Mouse (Mus musculus): ENCODE measurements around the gene Spta1. TPM values are rescaled to one million over a fixed set of nuclear protein-coding genes. Genes with fewer than 3 reads are reported as not detected.

Gene Spta1
- polyA plus RNA-seq, 1 experiment from 2014 or later: 2.4 TPM

DNA sequence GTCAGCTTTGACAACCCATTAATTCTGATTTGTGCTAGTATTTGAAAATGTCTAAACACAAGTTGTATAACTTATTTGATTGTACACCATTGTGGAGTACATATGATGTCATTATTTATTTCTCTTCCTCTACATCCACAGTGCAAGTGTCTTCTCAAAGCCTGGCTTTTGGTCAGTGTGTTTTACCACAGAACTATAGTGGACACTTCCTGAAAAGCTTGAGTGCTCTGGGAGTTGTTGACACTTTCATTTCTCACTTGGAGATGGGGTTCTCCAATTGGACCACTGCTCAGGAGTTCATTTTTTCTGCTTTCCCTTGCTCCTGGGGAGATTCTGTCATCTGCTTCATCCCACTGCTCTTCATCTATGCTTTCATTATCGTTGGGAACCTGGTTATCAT lies 14.1 kb upstream of the Spta1 start:
- Histone ChIP-seq H3K9me3 (replicated peaks; ENCODE audit: control insufficient read depth, low read length) (no peaks in the 10 kb centered on the region), H3K27me3 (ENCODE audit: control insufficient read depth, insufficient read depth, low read length) (no peaks in the 10 kb centered on the region), H3K36me3 (replicated peaks; ENCODE audit: control insufficient read depth, insufficient read depth, low read depth, low read length) (no peaks in the 10 kb centered on the region), H3K4me3 (ENCODE audit: low read depth, low read length) (no peak overlapping the region), H3K4me1 (ENCODE audit: control insufficient read depth, insufficient read depth, low read length) (no peaks in the 10 kb centered on the region), H3K9ac (replicated peaks; ENCODE audit: low read length) (no peak overlapping the region), H3K27ac (replicated peaks; ENCODE audit: low read depth, low read length) (no peak overlapping the region), H3K4me2 (ENCODE audit: low read depth, low read length) (no peak overlapping the region)
- DNase-seq (ENCODE audit: low spot score) (no peak), ATAC-seq (replicated peaks; ENCODE audit: insufficient number of reproducible peaks, low FRiP score, low TSS enrichment, low read depth) (no peak)
- 85% methylated on average over 1 of the region's 1 CpGs for WGBS

- H3K9me3 ChIP-seq (replicated peaks; ENCODE audit: control insufficient read depth, low read length): no peaks in the 10 kb centered on the region
- WGBS: 88% methylated on average over 10 of the region's 10 CpGs
Measured at GRCm38 (mm10) chr1:174159095-174159494, 13.5 kb upstream of the Spta1 start.

GRCm38 (mm10) chr1:174169024-174169423 lies 3.6 kb upstream of the Spta1 start:
- Histone ChIP-seq H3K27me3 (ENCODE audit: control insufficient read depth, insufficient read depth, low read length) (no peaks in the 10 kb centered on the region), H3K4me2 (ENCODE audit: low read depth, low read length) (no peak overlapping the region), H3K9ac (replicated peaks; ENCODE audit: low read length) (no peak overlapping the region), H3K9me3 (replicated peaks; ENCODE audit: control insufficient read depth, low read length) (no peaks in the 10 kb centered on the region), H3K4me1 (ENCODE audit: control insufficient read depth, insufficient read depth, low read length) (no peaks in the 10 kb centered on the region), H3K27ac (replicated peaks; ENCODE audit: low read depth, low read length) (no peak overlapping the region), H3K36me3 (replicated peaks; ENCODE audit: control insufficient read depth, insufficient read depth, low read depth, low read length) (no peaks in the 10 kb centered on the region), H3K4me3 (ENCODE audit: low read depth, low read length) (no peak overlapping the region)
- DNase-seq (ENCODE audit: low spot score) (no peak), ATAC-seq (replicated peaks; ENCODE audit: insufficient number of reproducible peaks, low FRiP score, low TSS enrichment, low read depth) (no peak)

More at GRCm38 (mm10) chr1:174159095-174159494, 13.5 kb upstream of the Spta1 start:
- Histone ChIP-seq H3K9ac (replicated peaks; ENCODE audit: low read length) (no peak overlapping the region), H3K4me3 (ENCODE audit: low read depth, low read length) (no peak overlapping the region), H3K27ac (replicated peaks; ENCODE audit: low read depth, low read length) (no peak overlapping the region), H3K27me3 (ENCODE audit: control insufficient read depth, insufficient read depth, low read length) (no peaks in the 10 kb centered on the region), H3K36me3 (replicated peaks; ENCODE audit: control insufficient read depth, insufficient read depth, low read depth, low read length) (no peaks in the 10 kb centered on the region), H3K4me2 (ENCODE audit: low read depth, low read length) (no peak overlapping the region), H3K4me1 (ENCODE audit: control insufficient read depth, insufficient read depth, low read length) (no peaks in the 10 kb centered on the region)
- ATAC-seq (replicated peaks; ENCODE audit: insufficient number of reproducible peaks, low FRiP score, low TSS enrichment, low read depth) (no peak), DNase-seq (ENCODE audit: low spot score) (no peak)

GRCm38 (mm10) chr1:174170706-174171501 lies 1.7 kb upstream of the Spta1 start:
- H3K27me3 ChIP-seq (ENCODE audit: control insufficient read depth, insufficient read depth, low read length): no peaks in the 10 kb centered on the region
- no peak overlapping the region for H3K4me2 ChIP-seq (ENCODE audit: low read depth, low read length)
- H3K9ac ChIP-seq (replicated peaks; ENCODE audit: low read length): no peak overlapping the region
- ATAC-seq (replicated peaks; ENCODE audit: insufficient number of reproducible peaks, low FRiP score, low TSS enrichment, low read depth) (no peak), DNase-seq (ENCODE audit: low spot score) (no peak)
- H3K4me3 ChIP-seq (ENCODE audit: low read depth, low read length): no peak overlapping the region
- no peaks in the 10 kb centered on the region for H3K4me1 ChIP-seq (ENCODE audit: control insufficient read depth, insufficient read depth, low read length)
- WGBS: 79% methylated on average over 5 of the region's 5 CpGs
- no peak overlapping the region for H3K27ac ChIP-seq (replicated peaks; ENCODE audit: low read depth, low read length)
- no peaks in the 10 kb centered on the region for H3K36me3 ChIP-seq (replicated peaks; ENCODE audit: control insufficient read depth, insufficient read depth, low read depth, low read length)
- H3K9me3 ChIP-seq (replicated peaks; ENCODE audit: control insufficient read depth, low read length): no peaks in the 10 kb centered on the region

DNA sequence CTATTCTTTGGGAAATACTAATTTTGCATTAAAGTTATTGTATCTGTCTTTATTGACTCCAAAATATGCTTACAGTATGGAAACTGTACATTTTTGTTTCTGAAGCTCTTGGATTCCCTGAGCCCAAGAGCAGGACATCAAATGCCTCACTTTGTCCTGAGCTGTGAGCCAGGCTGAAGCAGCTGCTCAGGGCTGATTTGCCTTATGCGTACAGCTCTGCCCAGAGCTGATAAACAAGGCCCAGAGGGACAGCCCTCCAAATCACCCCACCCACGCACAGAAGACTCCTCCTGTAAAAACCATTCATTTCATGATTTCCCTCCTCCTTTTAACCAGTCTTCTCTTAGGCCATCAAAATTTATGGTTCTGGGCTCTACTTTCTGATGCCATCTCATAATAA lies 1.0 kb upstream of the Spta1 start:
- H3K4me2 ChIP-seq (ENCODE audit: low read depth, low read length): no peak overlapping the region
- H3K27me3 ChIP-seq (ENCODE audit: control insufficient read depth, insufficient read depth, low read length): no peaks in the 10 kb centered on the region
- H3K9ac ChIP-seq (replicated peaks; ENCODE audit: low read length): no peak overlapping the region
- H3K27ac ChIP-seq (replicated peaks; ENCODE audit: low read depth, low read length): no peak overlapping the region
- DNase-seq (ENCODE audit: low spot score) (no peak), ATAC-seq (replicated peaks; ENCODE audit: insufficient number of reproducible peaks, low FRiP score, low TSS enrichment, low read depth) (no peak)
- WGBS: 57% methylated on average over 2 of the region's 2 CpGs
- H3K4me3 ChIP-seq (ENCODE audit: low read depth, low read length): no peak overlapping the region
- no peaks in the 10 kb centered on the region for H3K9me3 ChIP-seq (replicated peaks; ENCODE audit: control insufficient read depth, low read length)
- no peaks in the 10 kb centered on the region for H3K4me1 ChIP-seq (ENCODE audit: control insufficient read depth, insufficient read depth, low read length)
- no peaks in the 10 kb centered on the region for H3K36me3 ChIP-seq (replicated peaks; ENCODE audit: control insufficient read depth, insufficient read depth, low read depth, low read length)

DNA sequence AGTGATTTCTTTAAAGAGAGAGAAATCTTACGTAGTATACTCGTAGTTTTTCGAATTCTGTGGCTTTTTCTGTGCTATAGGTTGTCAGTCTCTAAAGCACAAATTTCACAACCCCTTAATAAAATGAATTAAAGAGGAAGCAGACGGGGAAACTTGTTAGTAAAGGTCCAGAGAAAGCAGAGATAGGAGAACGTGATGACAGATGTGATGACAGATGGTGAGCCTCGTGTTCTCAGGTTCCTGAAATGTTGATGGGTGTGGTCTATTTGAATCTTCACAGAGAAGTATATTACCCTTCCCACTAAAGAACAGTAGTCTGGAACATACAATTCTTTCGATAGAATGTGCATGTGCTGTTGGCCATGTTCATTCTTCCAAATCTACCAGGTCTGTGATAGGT lies 32.1 kb downstream of the Spta1 start:
- Histone ChIP-seq H3K27me3 (ENCODE audit: control insufficient read depth, insufficient read depth, low read length) (no peaks in the 10 kb centered on the region), H3K27ac (replicated peaks; ENCODE audit: low read depth, low read length) (no peak overlapping the region), H3K4me2 (ENCODE audit: low read depth, low read length) (no peak overlapping the region), H3K4me3 (ENCODE audit: low read depth, low read length) (no peak overlapping the region), H3K9ac (replicated peaks; ENCODE audit: low read length) (no peak overlapping the region), H3K9me3 (replicated peaks; ENCODE audit: control insufficient read depth, low read length) (no peaks in the 10 kb centered on the region), H3K4me1 (ENCODE audit: control insufficient read depth, insufficient read depth, low read length) (no peaks in the 10 kb centered on the region), H3K36me3 (replicated peaks; ENCODE audit: control insufficient read depth, insufficient read depth, low read depth, low read length) (no peaks in the 10 kb centered on the region)
- ATAC-seq (replicated peaks; ENCODE audit: insufficient number of reproducible peaks, low FRiP score, low TSS enrichment, low read depth) (no peak), DNase-seq (ENCODE audit: low spot score) (no peak)
- WGBS: 79% methylated on average over 7 of the region's 7 CpGs

GRCm38 (mm10) chr1:174212286-174212685 lies 39.7 kb downstream of the Spta1 start:
- no peak overlapping the region for H3K4me3 ChIP-seq (ENCODE audit: low read depth, low read length)
- no peaks in the 10 kb centered on the region for H3K4me1 ChIP-seq (ENCODE audit: control insufficient read depth, insufficient read depth, low read length)

DNA sequence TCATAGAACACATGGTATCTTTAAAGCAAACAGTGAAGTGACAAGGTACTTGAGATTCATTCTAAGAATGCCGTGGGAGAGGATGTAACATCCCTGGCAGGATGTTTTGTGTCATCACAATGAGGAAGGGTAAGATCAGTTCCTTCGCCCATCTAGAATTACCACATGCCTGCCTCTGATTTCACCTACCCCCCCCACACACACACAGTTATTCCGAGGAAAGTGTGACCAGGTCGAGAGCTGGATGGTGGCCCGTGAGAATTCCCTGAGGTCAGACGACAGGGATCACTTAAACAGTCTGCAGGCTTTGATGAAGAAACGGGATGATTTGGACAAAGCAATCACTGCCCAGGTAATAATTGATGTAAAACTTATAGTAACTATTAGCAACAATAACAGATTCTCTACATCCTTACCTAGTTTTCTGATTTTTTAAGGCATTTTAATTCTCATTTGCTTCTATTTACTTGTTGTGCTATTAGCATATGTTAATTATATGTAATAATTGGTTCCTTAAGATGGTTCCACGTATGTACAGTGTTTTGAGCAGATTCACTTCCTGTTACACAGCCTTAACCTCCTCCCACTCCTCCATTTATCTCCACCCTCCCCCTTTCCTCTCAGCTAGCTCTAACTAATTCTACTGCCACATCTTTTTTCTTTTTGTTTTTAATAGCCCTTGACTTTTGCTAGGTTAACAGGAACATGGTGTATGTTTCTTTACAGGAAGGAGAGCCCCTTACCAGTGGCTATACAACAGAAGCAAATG lies 42.9 kb downstream of the Spta1 start:
- no peak overlapping the region for H3K4me3 ChIP-seq (ENCODE audit: low read depth, low read length)
- WGBS: 56% methylated on average over 8 of the region's 8 CpGs
- ATAC-seq (replicated peaks; ENCODE audit: insufficient number of reproducible peaks, low FRiP score, low TSS enrichment, low read depth) (no peak), DNase-seq (ENCODE audit: low spot score) (no peak)
- H3K4me2 ChIP-seq (ENCODE audit: low read depth, low read length): no peak overlapping the region
- no peak overlapping the region for H3K9ac ChIP-seq (replicated peaks; ENCODE audit: low read length)
- H3K4me1 ChIP-seq (ENCODE audit: control insufficient read depth, insufficient read depth, low read length): no peaks in the 10 kb centered on the region
- H3K27me3 ChIP-seq (ENCODE audit: control insufficient read depth, insufficient read depth, low read length): no peaks in the 10 kb centered on the region
- H3K27ac ChIP-seq (replicated peaks; ENCODE audit: low read depth, low read length): no peak overlapping the region
- no peaks in the 10 kb centered on the region for H3K36me3 ChIP-seq (replicated peaks; ENCODE audit: control insufficient read depth, insufficient read depth, low read depth, low read length)
- H3K9me3 ChIP-seq (replicated peaks; ENCODE audit: control insufficient read depth, low read length): no peaks in the 10 kb centered on the region

More at GRCm38 (mm10) chr1:174212286-174212685, 39.7 kb downstream of the Spta1 start:
- H3K36me3 ChIP-seq (replicated peaks; ENCODE audit: control insufficient read depth, insufficient read depth, low read depth, low read length): no peaks in the 10 kb centered on the region
- no peaks in the 10 kb centered on the region for H3K27me3 ChIP-seq (ENCODE audit: control insufficient read depth, insufficient read depth, low read length)
- ATAC-seq (replicated peaks; ENCODE audit: insufficient number of reproducible peaks, low FRiP score, low TSS enrichment, low read depth) (no peak), DNase-seq (ENCODE audit: low spot score) (no peak)
- H3K4me2 ChIP-seq (ENCODE audit: low read depth, low read length): no peak overlapping the region
- no peaks in the 10 kb centered on the region for H3K9me3 ChIP-seq (replicated peaks; ENCODE audit: control insufficient read depth, low read length)
- WGBS: 78% methylated on average over 5 of the region's 5 CpGs
- H3K9ac ChIP-seq (replicated peaks; ENCODE audit: low read length): no peak overlapping the region
- H3K27ac ChIP-seq (replicated peaks; ENCODE audit: low read depth, low read length): no peak overlapping the region
